Mouse (Mus musculus) liver, embryonic 16.5 days (tissue): ENCODE data around the gene Aldh1a2. TPM values are rescaled to one million over a fixed set of nuclear protein-coding genes. Genes with fewer than 3 reads are reported as not detected.

Source experiments
- ATAC-seq: fragments of 200-750 bp; cut with Nextera tagmentation; 2 replicates; pipeline ENCODE4 v1.8.0; 2017; ENCODE audit warnings: low read depth, mild to moderate bottlenecking, moderate number of reproducible peaks, moderate library complexity
- H3K27ac ChIP-seq: fragments of 300-500 bp; sonication (generic); 2 replicates; pipeline ENCODE4 v1.5.1; 2014; ENCODE audit warnings: mild to moderate bottlenecking, low read length
- H3K27me3 ChIP-seq: fragments of 300-500 bp; sonication (generic); 2 replicates; pipeline ENCODE4 v1.6.1; 2014; ENCODE audit warnings: low read depth, low read length, mixed read lengths; ENCODE audit not compliant: control insufficient read depth, insufficient read depth
- H3K36me3 ChIP-seq: fragments of 300-500 bp; sonication (generic); 2 replicates; pipeline ENCODE4 v1.6.1; 2014; ENCODE audit warnings: mild to moderate bottlenecking; ENCODE audit not compliant: control insufficient read depth, insufficient read depth
- H3K4me1 ChIP-seq: fragments of 300-500 bp; sonication (generic); 2 replicates; pipeline ENCODE4 v1.6.1; 2014; ENCODE audit warnings: low read depth, low read length, mixed read lengths; ENCODE audit not compliant: control insufficient read depth
- H3K4me2 ChIP-seq: fragments of 300-500 bp; sonication (generic); 2 replicates; pipeline ENCODE4 v1.6.1; 2014; ENCODE audit warnings: low read depth, low read length, mixed read lengths
- H3K4me3 ChIP-seq: fragments of 300-500 bp; sonication (generic); 2 replicates; pipeline ENCODE4 v1.5.1; 2014; ENCODE audit warnings: low read depth, mild to moderate bottlenecking, low read length
- H3K9ac ChIP-seq: fragments of 300-500 bp; sonication (generic); 2 replicates; pipeline ENCODE4 v1.6.1; 2014; ENCODE audit warnings: low read depth, low read length
- H3K9me3 ChIP-seq: fragments of 300-500 bp; sonication (generic); replicated peaks from 2 replicates; pipeline ENCODE4 v1.6.1; 2016; ENCODE audit warnings: low read length; ENCODE audit not compliant: control insufficient read depth
- WGBS: fragments of 180-500 bp; shearing (Covaris S2); extraction: QIAGEN DNeasy Blood & Tissue Kit; methylation state at CpG from one replicate; pipeline ENCODE4 v1.1.7; 2014; ENCODE audit not compliant: insufficient replicate concordance; 5-methylcytosine and 5-hydroxymethylcytosine counted together
- polyA plus RNA-seq: library from polyadenylated mRNA; unstranded; fragments of >200 nt; fragmentation: Nextera tagmentation; extraction: Ambion mirVana; gene quantifications from 2 replicates; pipeline ENCODE4 v1.2.1, GENCODE M21; 2015

The Aldh1a2 gene
- polyA plus RNA-seq = 1.1 and 1.6 TPM in 2 replicates

DNA sequence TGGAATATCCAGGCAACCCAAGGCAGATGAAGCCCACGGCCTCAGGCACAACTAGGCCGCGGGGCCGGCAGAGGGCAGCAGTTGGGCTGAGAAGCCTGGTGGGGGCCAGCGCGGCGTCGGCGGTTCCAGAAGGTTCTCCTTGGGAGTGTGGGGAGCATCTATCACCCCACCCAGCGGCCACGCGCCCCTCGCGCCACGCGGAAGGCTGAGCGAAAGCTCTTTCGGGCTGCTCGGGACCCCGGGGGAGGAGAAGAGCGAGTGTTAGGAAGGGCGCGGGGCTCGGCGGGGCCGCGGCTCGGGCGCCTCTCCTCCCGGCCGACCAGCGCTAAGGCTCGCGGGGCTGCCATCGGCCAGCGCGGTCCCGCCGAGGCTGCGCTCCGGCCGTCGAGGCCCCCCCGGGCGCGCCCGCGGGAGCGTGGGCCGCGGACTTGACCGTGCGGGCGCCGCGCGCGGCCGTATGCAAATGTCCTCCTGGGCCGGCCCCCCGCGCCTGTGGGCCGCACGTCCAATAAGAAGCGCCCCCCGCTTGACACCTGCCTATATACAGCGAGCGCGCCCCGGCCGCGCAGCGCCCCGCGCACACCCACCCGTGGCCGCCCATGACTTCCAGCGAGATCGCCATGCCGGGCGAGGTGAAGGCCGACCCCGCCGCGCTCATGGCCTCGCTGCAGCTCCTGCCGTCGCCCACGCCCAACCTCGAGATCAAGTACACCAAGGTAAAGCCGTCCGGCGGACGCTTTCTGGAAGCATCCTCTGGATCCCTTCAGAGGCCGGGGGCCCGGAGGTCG lies at the start of gene Aldh1a2:
TSS of gene Aldh1a2 (plus strand) at position 542 of the 788 bp plus-strand sequence.
- no peaks in the 10 kb centered on the region for H3K9me3 ChIP-seq
- H3K4me1 ChIP-seq = no peaks in the 10 kb centered on the region; the same call in none of the 2 replicates
- 1% methylated on average over 92 of the region's 97 CpGs for WGBS
- H3K36me3 ChIP-seq = no peaks in the 10 kb centered on the region
- no peak within 1 kb of the TSS for H3K27ac ChIP-seq
- H3K9ac ChIP-seq = no peak within 1 kb of the TSS
- peak within 1 kb of the TSS; percentile 50 for H3K4me3 ChIP-seq
- H3K27me3 ChIP-seq = peaks cover 64% of the 10 kb centered on the region
- ATAC-seq = peak; percentile 45; the same call in 1 of the 2 replicates
- H3K4me2 ChIP-seq = peak within 1 kb of the TSS; percentile 62

DNA sequence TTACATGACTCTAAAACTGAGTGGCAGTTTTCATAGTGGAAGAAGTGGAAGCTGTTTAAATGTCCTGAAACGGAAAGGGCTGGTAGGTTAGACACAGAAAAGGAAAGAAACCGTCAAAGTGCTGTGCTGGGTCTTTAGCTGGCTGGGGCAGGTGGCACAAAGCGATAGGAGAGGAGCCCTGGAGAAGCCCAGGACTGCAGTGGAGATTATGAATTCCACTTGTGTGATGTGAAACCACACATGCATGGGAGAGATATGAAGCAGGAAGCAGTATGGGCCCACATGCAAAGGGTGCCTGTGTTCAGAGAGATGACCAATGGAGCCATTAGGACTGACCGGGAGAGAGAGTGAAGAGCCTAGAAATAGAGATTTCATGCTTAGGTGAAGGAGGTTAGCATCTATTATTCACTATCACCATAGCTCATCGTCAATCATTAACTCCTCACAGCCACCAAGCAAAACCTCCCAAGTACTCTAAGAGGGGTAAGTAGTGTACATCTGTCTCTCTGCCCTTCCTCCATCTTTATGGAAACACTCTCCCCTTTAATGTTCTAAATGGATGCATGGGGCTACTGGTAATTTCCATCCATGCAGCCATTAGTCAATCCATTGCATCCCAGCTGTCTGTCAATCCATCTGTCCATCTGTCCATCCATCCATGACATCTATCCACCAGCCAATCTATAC lies 49.4 kb upstream of the Aldh1a2 start:
- peak overlapping the region; percentile 92 for H3K27ac ChIP-seq
- H3K9me3 ChIP-seq = no peaks in the 10 kb centered on the region
- 25% methylated on average over 5 of the region's 5 CpGs for WGBS
- H3K4me2 ChIP-seq = peak overlapping the region; percentile 46
- H3K36me3 ChIP-seq = no peaks in the 10 kb centered on the region
- H3K9ac ChIP-seq = peak overlapping the region; percentile 61
- H3K4me1 ChIP-seq = peaks cover 73% of the 10 kb centered on the region
- peak; percentile 95 for ATAC-seq
- no peaks in the 10 kb centered on the region for H3K27me3 ChIP-seq
- peak overlapping the region; percentile 10 for H3K4me3 ChIP-seq

DNA sequence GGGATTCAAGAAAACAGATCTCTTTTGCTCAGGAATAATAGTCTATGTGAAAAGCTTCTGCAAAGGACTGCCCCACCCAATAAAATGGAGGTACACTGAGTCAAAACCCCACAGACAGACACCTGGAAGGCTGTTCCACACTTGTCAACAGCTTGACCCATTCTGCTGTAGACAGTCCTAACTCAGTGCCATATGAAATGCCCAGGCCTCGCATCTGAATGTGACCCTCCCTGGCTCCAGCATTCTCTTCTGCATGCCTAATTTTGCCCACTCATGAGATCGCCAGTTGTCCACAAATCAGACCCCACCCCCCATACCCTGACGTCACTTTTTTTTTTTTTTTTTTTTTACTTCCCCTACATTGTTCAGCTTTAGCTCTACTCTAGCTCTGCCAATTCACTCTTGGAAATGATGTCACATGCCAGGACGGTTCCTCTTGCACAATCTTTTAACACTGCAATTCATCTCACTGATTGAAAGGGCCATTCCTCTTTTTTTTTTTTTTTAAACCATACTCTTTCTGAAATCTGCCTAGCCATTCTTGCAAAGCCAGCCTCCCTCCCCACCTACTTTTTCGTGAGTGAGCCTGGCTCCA lies 48.6 kb upstream of the Aldh1a2 start:
- Histone ChIP-seq H3K9me3 (no peaks in the 10 kb centered on the region), H3K27me3 (no peaks in the 10 kb centered on the region), H3K4me1 (peaks cover 67% of the 10 kb centered on the region), H3K4me3 (no peak overlapping the region; the same call in 1 of the 2 replicates), H3K27ac (peak overlapping the region; percentile 92), H3K9ac (peak overlapping the region; percentile 44), H3K36me3 (no peaks in the 10 kb centered on the region), H3K4me2 (peak overlapping the region; percentile 46)
- ATAC-seq = no peak
- 21% methylated on average over 5 of the region's 5 CpGs for whole genome bisulfite sequencing

DNA sequence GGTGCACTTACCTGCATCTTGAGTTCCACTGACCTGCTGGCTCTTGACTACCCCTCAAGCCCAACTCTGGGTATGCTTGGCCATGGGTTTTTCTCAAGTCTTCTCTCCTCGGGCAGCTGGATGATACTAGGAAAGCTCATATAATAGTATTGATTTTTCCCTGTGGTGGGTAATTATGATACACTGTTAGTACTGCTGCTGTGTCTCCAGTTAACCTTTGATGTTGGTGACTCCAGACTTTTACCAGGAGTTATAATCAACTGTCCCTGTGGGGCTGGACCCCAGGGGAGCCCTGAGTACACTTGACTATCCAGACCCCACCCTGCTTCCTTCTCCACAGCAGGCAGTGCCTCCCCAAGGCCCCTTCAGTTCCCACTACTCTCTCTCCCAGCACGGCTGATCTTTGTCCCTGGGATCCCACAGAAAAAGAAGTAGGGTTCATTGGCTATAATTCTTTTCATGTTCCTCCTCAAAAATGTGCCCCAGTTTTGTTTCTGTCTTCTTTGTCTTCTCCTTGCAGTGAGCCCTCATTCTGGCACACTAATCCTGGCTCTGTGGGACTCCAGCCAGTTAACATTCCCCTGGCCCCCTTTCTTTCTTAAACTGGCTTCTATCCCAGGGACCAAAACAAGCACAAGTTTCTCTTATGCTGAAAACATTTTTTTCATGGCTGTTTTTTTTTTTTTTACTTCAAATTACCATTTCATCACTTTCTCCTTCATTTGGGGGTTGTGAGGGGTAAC lies 47.9 kb upstream of the Aldh1a2 start:
- Histone ChIP-seq H3K4me1 (peaks cover 60% of the 10 kb centered on the region), H3K4me3 (no peak overlapping the region), H3K4me2 (0 out of 2 replicates have a peak overlapping the region, but pooled peaks have one; percentile 46), H3K27ac (peak overlapping the region; percentile 92), H3K27me3 (no peaks in the 10 kb centered on the region), H3K36me3 (no peaks in the 10 kb centered on the region), H3K9me3 (no peaks in the 10 kb centered on the region), H3K9ac (peak overlapping the region; percentile 44)
- 35% methylated on average over 2 of the region's 2 CpGs for WGBS
- ATAC-seq = no peak

DNA sequence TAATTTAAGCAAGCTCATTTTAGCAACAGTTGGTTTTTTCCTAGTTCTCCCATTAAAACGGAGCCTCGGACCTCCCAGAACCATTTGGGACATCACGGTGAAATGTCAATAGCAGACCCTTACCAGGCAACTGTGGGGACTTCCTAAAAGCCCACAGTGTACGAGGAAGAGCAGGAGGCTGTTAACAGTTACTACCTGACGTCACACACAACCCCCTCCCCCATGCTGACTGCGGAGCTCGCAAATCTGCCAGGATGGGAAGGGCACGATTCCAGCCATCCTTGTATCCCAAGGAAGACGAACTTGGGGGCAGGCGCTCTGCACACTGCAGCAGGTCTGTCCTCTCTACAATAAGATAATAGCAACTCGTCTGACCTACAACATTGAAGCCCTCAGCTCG lies 47.1 kb upstream of the Aldh1a2 start, which contains the start of gene Aqp9:
TSS of gene Aqp9 (minus strand) at position 172 of the 400 bp plus-strand sequence.
- WGBS = 46% methylated on average over 12 of the region's 12 CpGs
- Histone ChIP-seq H3K4me3 (no peak within 1 kb of the TSS), H3K4me1 (peaks cover 52% of the 10 kb centered on the region), H3K9me3 (no peaks in the 10 kb centered on the region), H3K27ac (peak within 1 kb of the TSS; percentile 92), H3K27me3 (no peaks in the 10 kb centered on the region), H3K9ac (peak within 1 kb of the TSS; percentile 44), H3K36me3 (no peaks in the 10 kb centered on the region), H3K4me2 (0 out of 2 replicates have a peak within 1 kb of the TSS, but pooled peaks have one; percentile 46)
- no peak for ATAC-seq

DNA sequence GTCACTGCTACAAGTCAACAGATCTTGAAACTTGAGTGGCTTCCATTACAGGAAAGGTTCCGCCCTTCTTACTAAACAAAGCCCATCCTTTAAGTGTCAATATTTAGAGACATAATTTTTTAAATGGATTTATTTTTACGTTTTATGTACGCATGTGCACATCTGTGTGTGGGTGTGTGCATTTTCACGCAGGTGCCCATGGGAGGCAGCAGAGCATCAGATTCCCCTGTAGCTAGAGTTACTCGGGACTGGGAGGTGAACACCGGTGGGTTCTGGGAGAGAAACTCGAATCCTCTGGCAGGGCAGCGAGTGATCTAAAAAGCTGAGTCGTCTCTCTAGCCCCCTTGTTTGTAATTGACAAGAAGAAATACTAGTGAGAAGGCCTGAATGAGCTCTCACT lies 42.1 kb upstream of the Aldh1a2 start:
- no peak overlapping the region for H3K9ac ChIP-seq
- no peaks in the 10 kb centered on the region for H3K9me3 ChIP-seq
- no peak overlapping the region for H3K27ac ChIP-seq
- H3K4me2 ChIP-seq = no peak overlapping the region
- H3K4me3 ChIP-seq = no peak overlapping the region
- H3K4me1 ChIP-seq = peaks cover 26% of the 10 kb centered on the region
- ATAC-seq = no peak
- 56% methylated on average over 9 of the region's 9 CpGs for WGBS
- H3K27me3 ChIP-seq = no peaks in the 10 kb centered on the region
- H3K36me3 ChIP-seq = no peaks in the 10 kb centered on the region

DNA sequence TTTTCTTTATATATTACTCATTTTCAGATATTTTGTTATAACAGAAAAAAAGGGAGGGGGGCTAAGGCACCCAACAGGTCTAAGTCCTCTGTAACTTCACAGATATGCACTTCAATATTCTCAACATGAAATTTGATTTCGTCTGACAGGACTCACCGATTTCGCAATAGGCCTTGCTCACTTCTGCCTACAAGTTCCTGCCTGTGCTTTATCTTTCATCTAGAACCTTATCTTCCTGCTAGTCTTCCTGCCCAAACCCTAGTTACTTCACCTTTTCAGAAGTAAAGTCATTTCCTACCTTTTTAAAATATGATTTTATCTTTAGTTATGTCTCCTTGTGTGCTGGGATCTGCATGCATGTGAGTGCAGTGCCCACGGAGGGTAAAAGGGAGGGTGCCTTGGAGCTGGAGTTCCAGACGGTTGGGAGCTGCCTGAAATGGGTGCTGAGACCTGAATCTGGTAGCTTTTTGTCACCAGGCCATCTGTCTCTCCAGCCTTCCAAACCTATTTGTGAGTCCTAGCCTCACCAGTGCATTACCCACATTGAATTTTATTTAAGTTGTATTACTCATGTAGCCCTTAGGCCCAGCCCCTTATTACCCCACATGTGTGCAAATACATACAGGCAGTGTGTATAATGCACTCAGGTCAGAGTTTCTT lies 41.1 kb upstream of the Aldh1a2 start:
- Histone ChIP-seq H3K27me3 (no peaks in the 10 kb centered on the region), H3K4me1 (peaks cover 30% of the 10 kb centered on the region), H3K9me3 (no peaks in the 10 kb centered on the region), H3K27ac (peak overlapping the region; percentile 25; the same call in 1 of the 2 replicates), H3K9ac (no peak overlapping the region), H3K4me2 (no peak overlapping the region), H3K4me3 (no peak overlapping the region), H3K36me3 (no peaks in the 10 kb centered on the region)
- 19% methylated on average over 5 of the region's 5 CpGs for WGBS
- ATAC-seq = no peak

DNA sequence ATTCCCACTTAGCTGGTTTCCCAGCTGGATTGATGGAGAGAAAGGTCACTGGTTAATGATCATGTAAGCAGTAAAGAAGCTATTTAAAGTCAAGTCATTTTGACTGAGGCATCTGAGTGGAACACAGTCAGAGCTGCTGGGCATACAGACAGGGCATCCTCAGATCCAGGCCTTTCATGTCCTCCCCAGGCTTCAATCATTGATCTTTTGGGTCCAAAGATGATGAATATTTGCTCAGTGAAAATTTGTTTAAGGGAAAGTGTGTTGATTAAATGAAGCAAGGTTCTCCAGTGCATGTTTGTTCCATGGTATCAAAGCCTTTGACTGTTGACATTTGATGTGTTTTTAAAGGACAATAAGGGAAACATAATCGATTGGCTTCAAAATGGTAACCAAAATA lies 39.9 kb upstream of the Aldh1a2 start:
- Histone ChIP-seq H3K36me3 (no peaks in the 10 kb centered on the region), H3K4me2 (no peak overlapping the region), H3K4me1 (peaks cover 37% of the 10 kb centered on the region), H3K4me3 (no peak overlapping the region), H3K9ac (no peak overlapping the region), H3K9me3 (no peaks in the 10 kb centered on the region), H3K27me3 (no peaks in the 10 kb centered on the region), H3K27ac (no peak overlapping the region)
- WGBS = 72% methylated on average over 1 of the region's 1 CpGs
- ATAC-seq = peak; percentile 52
